Mouse (Mus musculus) macrophage (primary cell): Measurements from ENCODE around the gene Gramd1b. TPM values are rescaled to one million over a fixed set of nuclear protein-coding genes. Genes with fewer than 3 reads are reported as not detected.

ENCODE experiments used
- H3K27ac ChIP-seq: fragments of 350-480 bp; formaldehyde crosslinking; 2 replicates; pipeline ENCODE4 v1.9.0; 2021
- H3K36me3 ChIP-seq: fragments of 350-480 bp; formaldehyde crosslinking; 2 replicates; pipeline ENCODE4 v1.9.0; 2021; ENCODE audit errors: inconsistent target
- H3K4me3 ChIP-seq: fragments of 350-480 bp; formaldehyde crosslinking; 2 replicates; pipeline ENCODE4 v1.9.0; 2021; ENCODE audit errors: inconsistent target
- H3K79me2 ChIP-seq: fragments of 350-480 bp; formaldehyde crosslinking; 2 replicates; pipeline ENCODE4 v1.9.0; 2021; ENCODE audit errors: inconsistent target
- WGBS: methylation state at CpG from one replicate; pipeline ENCODE4 v1.1.7; 2026; ENCODE audit warnings: inconsistent platforms; ENCODE audit not compliant: missing documents; 5-methylcytosine and 5-hydroxymethylcytosine counted together
- polyA plus RNA-seq: library from polyadenylated mRNA; stranded (reverse); fragments of 250-400 nt; gene quantifications from 3 replicates; pipeline ENCODE4 v1.2.4, GENCODE M21; 2018; ENCODE audit warnings: inconsistent platforms

Gramd1b gene
- polyA plus RNA-seq, 1 experiment from 2014 or later, result 73.4 TPM

GRCm38 (mm10) chr9:40537708-40538105 lies 6.5 kb upstream of the Gramd1b start:
- no peak overlapping the region for H3K27ac ChIP-seq
- no peaks in the 10 kb centered on the region for H3K36me3 ChIP-seq
- WGBS, result 76% methylated on average over 2 of the region's 2 CpGs

GRCm38 (mm10) chr9:40537044-40537707 lies 6.0 kb upstream of the Gramd1b start:
- 90% methylated on average over 3 of the region's 3 CpGs for WGBS
- Histone ChIP-seq H3K27ac (no peak overlapping the region), H3K4me3 (no peak overlapping the region), H3K79me2 (no peaks in the 10 kb centered on the region), H3K36me3 (no peaks in the 10 kb centered on the region)

More at GRCm38 (mm10) chr9:40537708-40538105, 6.5 kb upstream of the Gramd1b start:
- Histone ChIP-seq H3K4me3 (no peak overlapping the region), H3K79me2 (no peaks in the 10 kb centered on the region)

- Histone ChIP-seq H3K79me2 (peaks cover 8% of the 10 kb centered on the region; the same call in 1 of the 2 replicates), H3K4me3 (peak overlapping the region; percentile 30), H3K27ac (peak overlapping the region; percentile 22), H3K36me3 (no peaks in the 10 kb centered on the region)
- 74% methylated on average over 7 of the region's 8 CpGs for WGBS
Observed at GRCm38 (mm10) chr9:40530536-40530935, 647 bp downstream of the Gramd1b start.

- 86% methylated on average over 4 of the region's 4 CpGs for WGBS
- peaks cover 8% of the 10 kb centered on the region; the same call in 1 of the 2 replicates for H3K79me2 ChIP-seq
- no peaks in the 10 kb centered on the region for H3K36me3 ChIP-seq
- no peak overlapping the region for H3K4me3 ChIP-seq
- H3K27ac ChIP-seq, result no peak overlapping the region
Observed at GRCm38 (mm10) chr9:40528733-40529132, 2.5 kb downstream of the Gramd1b start.

- WGBS, result 19% methylated on average over 3 of the region's 3 CpGs
- no peaks in the 10 kb centered on the region for H3K36me3 ChIP-seq
- peak overlapping the region; percentile 25 for H3K27ac ChIP-seq
- no peak overlapping the region for H3K4me3 ChIP-seq
- peaks cover 8% of the 10 kb centered on the region; the same call in 1 of the 2 replicates for H3K79me2 ChIP-seq
Observed at GRCm38 (mm10) chr9:40526928-40527327, 4.3 kb downstream of the Gramd1b start.

GRCm38 (mm10) chr9:40522156-40522555 lies 9.0 kb downstream of the Gramd1b start:
- Histone ChIP-seq H3K36me3 (no peaks in the 10 kb centered on the region), H3K79me2 (no peaks in the 10 kb centered on the region), H3K4me3 (no peak overlapping the region), H3K27ac (peak overlapping the region; percentile 93)
- whole genome bisulfite sequencing, result 94% methylated on average over 6 of the region's 7 CpGs

- WGBS, result 18% methylated on average over 6 of the region's 6 CpGs
- H3K27ac ChIP-seq, result peak overlapping the region; percentile 93
- no peak overlapping the region for H3K4me3 ChIP-seq
- H3K36me3 ChIP-seq, result no peaks in the 10 kb centered on the region
- H3K79me2 ChIP-seq, result no peaks in the 10 kb centered on the region
Observed at GRCm38 (mm10) chr9:40521097-40521496, 10.1 kb downstream of the Gramd1b start.

GRCm38 (mm10) chr9:40519294-40519693 lies 11.9 kb downstream of the Gramd1b start:
- Histone ChIP-seq H3K79me2 (no peaks in the 10 kb centered on the region), H3K4me3 (no peak overlapping the region), H3K36me3 (no peaks in the 10 kb centered on the region), H3K27ac (peak overlapping the region; percentile 93)
- 41% methylated on average over 3 of the region's 3 CpGs for WGBS

- Histone ChIP-seq H3K4me3 (no peak overlapping the region), H3K36me3 (no peaks in the 10 kb centered on the region), H3K27ac (no peak overlapping the region), H3K79me2 (no peaks in the 10 kb centered on the region)
- WGBS, result 93% methylated on average over 2 of the region's 2 CpGs
Observed at GRCm38 (mm10) chr9:40511970-40512369, 19.2 kb downstream of the Gramd1b start.

- H3K4me3 ChIP-seq, result no peak overlapping the region
- H3K79me2 ChIP-seq, result no peaks in the 10 kb centered on the region
- 97% methylated on average over 6 of the region's 6 CpGs for WGBS
- H3K27ac ChIP-seq, result no peak overlapping the region
- H3K36me3 ChIP-seq, result no peaks in the 10 kb centered on the region
Observed at GRCm38 (mm10) chr9:40509479-40509878, 21.7 kb downstream of the Gramd1b start.

- WGBS, result 19% methylated on average over 3 of the region's 3 CpGs
- peak overlapping the region; percentile 40 for H3K27ac ChIP-seq
Observed at GRCm38 (mm10) chr9:40506576-40506975, 24.6 kb downstream of the Gramd1b start.

GRCm38 (mm10) chr9:40505471-40506312 lies 25.5 kb downstream of the Gramd1b start:
- whole genome bisulfite sequencing, result 84% methylated on average over 11 of the region's 11 CpGs
- no peaks in the 10 kb centered on the region for H3K79me2 ChIP-seq
- peak overlapping the region; percentile 40 for H3K27ac ChIP-seq
- H3K4me3 ChIP-seq, result no peak overlapping the region
- no peaks in the 10 kb centered on the region for H3K36me3 ChIP-seq

More at GRCm38 (mm10) chr9:40506576-40506975, 24.6 kb downstream of the Gramd1b start:
- Histone ChIP-seq H3K36me3 (no peaks in the 10 kb centered on the region), H3K79me2 (no peaks in the 10 kb centered on the region), H3K4me3 (no peak overlapping the region)

GRCm38 (mm10) chr9:40504886-40505285 lies 26.3 kb downstream of the Gramd1b start:
- H3K27ac ChIP-seq, result no peak overlapping the region
- H3K79me2 ChIP-seq, result no peaks in the 10 kb centered on the region
- H3K36me3 ChIP-seq, result no peaks in the 10 kb centered on the region
- WGBS, result 86% methylated on average over 5 of the region's 5 CpGs
- H3K4me3 ChIP-seq, result no peak overlapping the region

GRCm38 (mm10) chr9:40500691-40501090 lies 30.5 kb downstream of the Gramd1b start:
- Histone ChIP-seq H3K36me3 (no peaks in the 10 kb centered on the region), H3K27ac (no peak overlapping the region), H3K79me2 (no peaks in the 10 kb centered on the region), H3K4me3 (no peak overlapping the region)
